Mouse (Mus musculus) left cerebral cortex, postnatal 14 days (tissue): Measurements from ENCODE around the gene Fam219b. TPM values are rescaled to one million over a fixed set of nuclear protein-coding genes. Genes with fewer than 3 reads are reported as not detected.

Source experiments
- DNase-seq, 2 experiments: peaks; one replicate each; pipeline ENCODE4 v3.0.0; 2021 to 2022; ENCODE audit warnings: low spot score in 2 of 2, mixed read lengths in 1 of 2
- intact Hi-C: fragments of 180-260 bp; cut with DNase I; formaldehyde crosslinking; loops from one replicate; pipeline ENCODE4 v1.15.1; 2025
- long read RNA-seq, 2 experiments: library from polyadenylated mRNA; stranded (forward); transcript quantifications; one replicate each; pipeline ENCODE4 v2.0.0; 2021
- total RNA-seq, 2 experiments: library from RNA; stranded (reverse); gene quantifications; 2 replicates each; pipeline ENCODE4 v1.2.3; 2021

Fam219b gene
- 10 to 100 TPM; 16.3 to 22.9 TPM for total RNA-seq
- long read RNA-seq, experiment 1, transcript Fam219b-202 (5 exons, 3,017 nt) = major isoform, 26 of 44 reads
- long read RNA-seq, experiment 1, transcript Fam219b-201 (4 exons, 3,001 nt) = minor isoform, 10 of 44 reads
- long read RNA-seq, experiment 1, partial matches to known transcripts = 0 of 44 reads
- long read RNA-seq, experiment 1, other reads (novel, unspliced or antisense) = 8 of 44 reads
- long read RNA-seq, experiment 2, transcript Fam219b-202 (5 exons, 3,017 nt) = major isoform, 22 of 42 reads
- long read RNA-seq, experiment 2, transcript Fam219b-201 (4 exons, 3,001 nt) = minor isoform, 13 of 42 reads
- long read RNA-seq, experiment 2, partial matches to known transcripts = 1 of 42 reads
- long read RNA-seq, experiment 2, other reads (novel, unspliced or antisense) = 6 of 42 reads

GRCm38 (mm10) chr9:57537044-57537727 lies at the start of gene Fam219b:
TSS of gene Fam219b (plus strand) at chr9:57537528.
- peak; percentile 91 to 95 for DNase-seq
- intact Hi-C loops = no loop called here

GRCm38 (mm10) chr9:57487807-57488206 lies 49.5 kb upstream of the Fam219b start:
- DNase-seq = no peak
- intact Hi-C loops = no loop called here

GRCm38 (mm10) chr9:57493532-57493931 lies 43.8 kb upstream of the Fam219b start:
- DNase-seq = peak in 1 of 2 experiments; percentile 22
- intact Hi-C loops = no loop called here

GRCm38 (mm10) chr9:57494970-57495369 lies 42.4 kb upstream of the Fam219b start:
- DNase-seq = no peak
- intact Hi-C loops = no loop called here

- DNase-seq = no peak
- intact Hi-C loops = no loop called here
These were observed 40.1 kb upstream of the Fam219b start for GRCm38 (mm10) chr9:57497236-57497635.

- DNase-seq = no peak
- intact Hi-C loops = no loop called here
These were observed 38.8 kb upstream of the Fam219b start for GRCm38 (mm10) chr9:57498536-57498935.

- intact Hi-C loops = no loop called here
- peak; percentile 65 to 77 for DNase-seq
These were observed 35.9 kb upstream of the Fam219b start for GRCm38 (mm10) chr9:57501452-57501851.

- intact Hi-C loops = no loop called here
- peak in 1 of 2 experiments; percentile 72 for DNase-seq
These were observed 35.5 kb upstream of the Fam219b start for GRCm38 (mm10) chr9:57501861-57502260.

- peak in 1 of 2 experiments; percentile 55 for DNase-seq
- intact Hi-C loops = no loop called here
These were observed 34.3 kb upstream of the Fam219b start for GRCm38 (mm10) chr9:57502911-57503621.

- peak in 1 of 2 experiments; percentile 55 for DNase-seq
- intact Hi-C loops = no loop called here
These were observed 33.5 kb upstream of the Fam219b start, which contains the start of gene Rpp25 for GRCm38 (mm10) chr9:57503622-57504380. TSS of gene Rpp25 (plus strand) at chr9:57504026.

GRCm38 (mm10) chr9:57504381-57504700 lies 33.0 kb upstream of the Fam219b start:
- DNase-seq = peak in 1 of 2 experiments; percentile 67
- intact Hi-C loops = no loop called here

- intact Hi-C loops = no loop called here
- DNase-seq = no peak
These were observed 32.4 kb upstream of the Fam219b start for GRCm38 (mm10) chr9:57504891-57505290.

- peak; percentile 58 to 78 for DNase-seq
- intact Hi-C loops = no loop called here
These were observed 31.6 kb upstream of the Fam219b start for GRCm38 (mm10) chr9:57505700-57506099.

GRCm38 (mm10) chr9:57510577-57510976 lies 26.8 kb upstream of the Fam219b start:
- intact Hi-C loops = loop anchor here (10.0 kb wide), 2 partner anchors 46 to 306 kb away; partner anchors contain the start of gene Scamp5
- DNase-seq = no peak

GRCm38 (mm10) chr9:57517113-57517512 lies 20.2 kb upstream of the Fam219b start:
- DNase-seq = peak; percentile 71 to 75
- intact Hi-C loops = loop anchor here (1.0 to 10.0 kb wide), 3 partner anchors 32 to 312 kb away; partner anchors contain the start of gene Scamp5

- intact Hi-C loops = loop anchor here (5.0 kb wide), 1 partner anchor 132 kb away; the partner anchor contains the start of gene Csk
These were observed 16.8 kb upstream of the Fam219b start for GRCm38 (mm10) chr9:57520375-57521055.

GRCm38 (mm10) chr9:57521056-57521911 lies 16.0 kb upstream of the Fam219b start, which contains the start of gene Cox5a:
TSS of gene Cox5a (plus strand) at chr9:57521274.
- intact Hi-C loops = loop anchor here (5.0 kb wide), 1 partner anchor 131 kb away; the partner anchor contains the start of gene Csk
- peak; percentile 94 for DNase-seq

More at GRCm38 (mm10) chr9:57520375-57521055, 16.8 kb upstream of the Fam219b start:
- no peak for DNase-seq
